Mouse (Mus musculus): Measurements from ENCODE around the gene Add2. TPM values are rescaled to one million over a fixed set of nuclear protein-coding genes. Genes with fewer than 3 reads are reported as not detected.

Add2 gene
- polyA plus RNA-seq, 1 experiment: 0.80 TPM

DNA sequence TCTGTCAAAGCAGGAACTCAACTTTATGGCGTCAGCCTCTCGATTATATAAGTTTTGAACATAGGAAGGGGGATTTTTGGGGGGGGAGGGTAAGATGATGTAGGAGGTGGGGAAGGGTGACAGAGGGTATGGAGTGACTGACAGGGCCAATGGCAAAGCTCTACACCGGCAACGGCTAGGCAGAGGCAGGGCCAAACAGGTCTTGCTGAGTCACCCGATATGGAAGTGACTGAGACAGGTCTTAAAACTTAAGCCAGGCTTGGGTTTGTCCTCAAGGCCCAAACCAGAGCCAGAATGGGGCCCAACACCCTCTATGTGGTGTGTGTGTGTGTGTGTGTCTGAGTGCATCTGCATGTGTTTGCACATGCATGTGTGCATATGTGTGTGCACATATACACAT, 67.0 kb downstream of the Add2 start:
- TF ChIP-seq POLR2A (IDR thresholded peaks at IDR 0.05; ENCODE audit: borderline replicate concordance, extremely low read depth, low read depth, low read length) (no peak), CTCF (IDR thresholded peaks at IDR 0.05; ENCODE audit: insufficient read depth, low read length) (no peak)
- 75% methylated on average over 5 of the region's 5 CpGs for WGBS
- no peaks in the 10 kb centered on the region for H3K4me1 ChIP-seq (ENCODE audit: control insufficient read depth, insufficient read depth, low read length)
- no peak overlapping the region for H3K4me3 ChIP-seq (replicated peaks; ENCODE audit: extremely low read depth, low read depth, low read length)
- DNase-seq: no peak

- H3K4me1 ChIP-seq (ENCODE audit: control insufficient read depth, insufficient read depth, low read length): no peaks in the 10 kb centered on the region
- H3K4me3 ChIP-seq (replicated peaks; ENCODE audit: extremely low read depth, low read depth, low read length): no peak overlapping the region
- DNase-seq: no peak
- WGBS: 89% methylated on average over 10 of the region's 10 CpGs
- TF ChIP-seq POLR2A (IDR thresholded peaks at IDR 0.05; ENCODE audit: borderline replicate concordance, extremely low read depth, low read depth, low read length) (no peak), CTCF (IDR thresholded peaks at IDR 0.05; ENCODE audit: insufficient read depth, low read length) (no peak)
Measured at GRCm38 (mm10) chr6:86096733-86097132, 68.3 kb downstream of the Add2 start.

- 58% methylated on average over 4 of the region's 4 CpGs for WGBS
- no peak for DNase-seq
- TF ChIP-seq CTCF (IDR thresholded peaks at IDR 0.05; ENCODE audit: insufficient read depth, low read length) (no peak), POLR2A (IDR thresholded peaks at IDR 0.05; ENCODE audit: borderline replicate concordance, extremely low read depth, low read depth, low read length) (no peak)
- Histone ChIP-seq H3K4me1 (ENCODE audit: control insufficient read depth, insufficient read depth, low read length) (no peaks in the 10 kb centered on the region), H3K4me3 (replicated peaks; ENCODE audit: extremely low read depth, low read depth, low read length) (no peak overlapping the region)
Measured at GRCm38 (mm10) chr6:86097155-86097554, 68.7 kb downstream of the Add2 start.

GRCm38 (mm10) chr6:86099003-86099402, 70.5 kb downstream of the Add2 start:
- TF ChIP-seq CTCF (IDR thresholded peaks at IDR 0.05; ENCODE audit: insufficient read depth, low read length): no peak
- TF ChIP-seq POLR2A (IDR thresholded peaks at IDR 0.05; ENCODE audit: borderline replicate concordance, extremely low read depth, low read depth, low read length): no peak
- WGBS: 87% methylated on average over 4 of the region's 4 CpGs
- no peak for DNase-seq
- Histone ChIP-seq H3K4me3 (replicated peaks; ENCODE audit: extremely low read depth, low read depth, low read length) (no peak overlapping the region), H3K4me1 (ENCODE audit: control insufficient read depth, insufficient read depth, low read length) (no peaks in the 10 kb centered on the region)

- 84% methylated on average over 5 of the region's 5 CpGs for WGBS
- H3K4me1 ChIP-seq (ENCODE audit: control insufficient read depth, insufficient read depth, low read length): no peaks in the 10 kb centered on the region
- TF ChIP-seq CTCF (IDR thresholded peaks at IDR 0.05; ENCODE audit: insufficient read depth, low read length): no peak
- no peak for TF ChIP-seq POLR2A (IDR thresholded peaks at IDR 0.05; ENCODE audit: borderline replicate concordance, extremely low read depth, low read depth, low read length)
- DNase-seq: no peak
- no peak overlapping the region for H3K4me3 ChIP-seq (replicated peaks; ENCODE audit: extremely low read depth, low read depth, low read length)
Measured at GRCm38 (mm10) chr6:86101451-86101850, 73.0 kb downstream of the Add2 start.

DNA sequence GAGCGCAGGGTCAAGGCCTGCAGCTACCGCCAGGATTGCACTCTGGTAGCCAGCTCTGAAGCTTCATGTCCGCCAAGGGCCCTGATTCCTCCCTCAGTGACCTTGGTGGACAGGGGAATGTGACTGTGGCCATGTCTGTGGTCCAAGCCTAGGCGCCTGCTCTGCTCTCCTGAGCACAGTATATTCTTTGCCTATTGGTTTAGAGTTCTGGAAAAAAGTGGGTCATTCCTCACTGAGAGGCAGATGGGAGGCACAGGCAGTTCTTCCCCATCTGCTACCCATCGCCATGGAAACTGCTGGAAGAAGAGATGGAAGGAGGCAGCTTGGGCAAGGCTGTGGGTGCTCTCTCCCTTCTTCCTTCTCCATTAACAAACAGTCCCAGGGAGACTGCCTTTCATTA, 74.4 kb downstream of the Add2 start:
- WGBS: 91% methylated on average over 5 of the region's 5 CpGs
- TF ChIP-seq POLR2A (IDR thresholded peaks at IDR 0.05; ENCODE audit: borderline replicate concordance, extremely low read depth, low read depth, low read length) (no peak), CTCF (IDR thresholded peaks at IDR 0.05; ENCODE audit: insufficient read depth, low read length) (no peak)
- H3K4me3 ChIP-seq (replicated peaks; ENCODE audit: extremely low read depth, low read depth, low read length): no peak overlapping the region

DNA sequence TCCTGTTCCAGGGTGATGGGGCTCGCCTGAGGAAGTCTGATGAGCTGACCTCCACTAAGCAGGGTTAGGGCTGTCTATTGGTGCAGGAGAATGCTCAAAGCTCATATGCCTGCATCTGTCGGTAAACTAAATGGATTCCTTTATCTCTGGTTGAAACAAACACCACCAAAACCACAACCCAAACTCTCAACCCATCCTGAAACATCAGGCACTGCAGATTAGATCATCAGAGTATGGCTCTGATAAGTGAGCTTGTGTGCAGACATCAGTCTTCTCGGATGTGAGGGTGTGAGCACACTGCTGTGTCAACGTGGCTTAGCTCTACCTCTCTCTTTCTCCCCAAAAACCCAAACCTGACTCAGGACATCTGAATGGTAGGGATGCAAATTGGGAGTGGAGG, 75.1 kb downstream of the Add2 start:
- no peak for DNase-seq
- no peak overlapping the region for H3K4me3 ChIP-seq (replicated peaks; ENCODE audit: extremely low read depth, low read depth, low read length)
- TF ChIP-seq POLR2A (IDR thresholded peaks at IDR 0.05; ENCODE audit: borderline replicate concordance, extremely low read depth, low read depth, low read length): no peak
- TF ChIP-seq CTCF (IDR thresholded peaks at IDR 0.05; ENCODE audit: insufficient read depth, low read length): no peak
- H3K4me1 ChIP-seq (ENCODE audit: control insufficient read depth, insufficient read depth, low read length): no peaks in the 10 kb centered on the region
- 59% methylated on average over 4 of the region's 4 CpGs for WGBS

More for the DNA sequence above, 74.4 kb downstream of the Add2 start:
- H3K4me1 ChIP-seq (ENCODE audit: control insufficient read depth, insufficient read depth, low read length): no peaks in the 10 kb centered on the region
- no peak for DNase-seq

DNA sequence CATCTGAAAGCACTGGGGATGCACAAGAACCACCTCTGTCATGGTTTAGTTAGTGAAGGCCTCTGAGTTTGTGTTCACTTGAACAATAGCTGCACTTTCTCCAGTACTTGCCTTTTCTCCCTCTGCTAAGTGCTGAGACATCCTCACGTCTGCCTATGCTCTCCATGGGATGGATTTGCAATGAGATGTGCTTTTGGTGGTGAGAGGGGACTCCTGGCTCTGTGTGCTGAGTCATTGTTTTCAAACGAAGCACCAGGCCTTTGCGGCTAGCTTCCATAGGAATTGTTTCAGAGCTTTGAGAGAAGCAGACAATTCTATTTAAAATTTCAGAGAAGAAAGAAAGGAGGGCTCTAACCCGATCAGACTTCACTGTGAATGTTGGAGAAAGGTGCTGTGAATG, 76.2 kb downstream of the Add2 start:
- no peaks in the 10 kb centered on the region for H3K4me1 ChIP-seq (ENCODE audit: control insufficient read depth, insufficient read depth, low read length)
- TF ChIP-seq CTCF (IDR thresholded peaks at IDR 0.05; ENCODE audit: insufficient read depth, low read length) (no peak), POLR2A (IDR thresholded peaks at IDR 0.05; ENCODE audit: borderline replicate concordance, extremely low read depth, low read depth, low read length) (no peak)
- no peak for DNase-seq
- 67% methylated on average over 4 of the region's 4 CpGs for WGBS
- no peak overlapping the region for H3K4me3 ChIP-seq (replicated peaks; ENCODE audit: extremely low read depth, low read depth, low read length)

DNA sequence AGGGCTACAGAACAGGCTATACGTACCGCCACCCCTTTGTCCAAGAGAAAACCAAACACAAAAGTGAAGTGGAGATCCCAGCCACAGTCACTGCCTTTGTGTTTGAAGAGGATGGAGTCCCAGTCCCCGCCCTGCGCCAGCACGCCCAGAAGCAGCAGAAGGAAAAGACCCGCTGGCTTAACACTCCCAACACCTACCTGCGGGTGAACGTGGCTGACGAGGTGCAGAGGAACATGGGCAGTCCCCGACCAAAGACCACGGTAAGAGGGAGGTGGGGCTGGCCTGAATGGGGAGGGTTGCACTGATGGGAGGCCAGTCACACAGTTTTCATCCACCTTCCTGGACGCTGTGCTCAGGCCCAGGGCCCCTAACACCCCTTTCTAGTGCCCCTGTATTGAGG, 77.6 kb downstream of the Add2 start:
- 65% methylated on average over 12 of the region's 12 CpGs for WGBS
- no peak for DNase-seq
- Histone ChIP-seq H3K4me1 (ENCODE audit: control insufficient read depth, insufficient read depth, low read length) (no peaks in the 10 kb centered on the region), H3K4me3 (replicated peaks; ENCODE audit: extremely low read depth, low read depth, low read length) (no peak overlapping the region)
- TF ChIP-seq POLR2A (IDR thresholded peaks at IDR 0.05; ENCODE audit: borderline replicate concordance, extremely low read depth, low read depth, low read length): no peak
- TF ChIP-seq CTCF (IDR thresholded peaks at IDR 0.05; ENCODE audit: insufficient read depth, low read length): no peak

DNA sequence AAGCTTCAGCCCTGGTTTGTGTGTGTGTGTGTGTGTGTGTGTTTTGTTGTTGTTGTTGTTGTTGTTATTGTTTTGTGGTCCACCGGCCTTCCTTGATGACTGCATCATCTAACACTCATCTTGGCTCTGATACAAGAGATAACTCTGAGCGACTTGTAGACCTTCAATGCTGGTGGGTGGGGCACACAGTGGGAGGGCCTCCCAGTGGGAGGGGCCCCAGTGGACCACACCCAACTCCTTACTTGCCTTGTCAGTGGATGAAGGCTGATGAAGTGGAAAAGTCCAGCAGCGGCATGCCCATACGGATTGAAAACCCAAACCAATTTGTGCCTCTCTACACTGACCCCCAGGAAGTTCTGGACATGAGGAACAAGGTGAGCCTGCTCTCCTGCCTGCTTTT, 78.6 kb downstream of the Add2 start:
- no peak for DNase-seq
- no peak overlapping the region for H3K4me3 ChIP-seq (replicated peaks; ENCODE audit: extremely low read depth, low read depth, low read length)
- no peaks in the 10 kb centered on the region for H3K4me1 ChIP-seq (ENCODE audit: control insufficient read depth, insufficient read depth, low read length)
- TF ChIP-seq POLR2A (IDR thresholded peaks at IDR 0.05; ENCODE audit: borderline replicate concordance, extremely low read depth, low read depth, low read length) (no peak), CTCF (IDR thresholded peaks at IDR 0.05; ENCODE audit: insufficient read depth, low read length) (no peak)
- 82% methylated on average over 4 of the region's 4 CpGs for WGBS
